Mouse (Mus musculus): Measurements from ENCODE around the gene Tsc22d4.

Tsc22d4 gene

GRCm38 (mm10) chr5:137786109-137786942 is 40.8 kb downstream of the Tsc22d4 start:
- peak; percentile 57 for ATAC-seq (ENCODE audit: insufficient number of reproducible peaks, low FRiP score, low TSS enrichment)

- peak; percentile 50 for ATAC-seq (ENCODE audit: insufficient number of reproducible peaks, low FRiP score, low TSS enrichment)
Measured at GRCm38 (mm10) chr5:137787151-137787928, 41.8 kb downstream of the Tsc22d4 start, which contains the start of the genes Mepce and Zcwpw1. Mepce (minus strand) TSS chr5:137787655. Zcwpw1 (plus strand) TSS chr5:137787798.

GRCm38 (mm10) chr5:137788171-137788570 is 42.6 kb downstream of the Tsc22d4 start:
- no peak for ATAC-seq (ENCODE audit: insufficient number of reproducible peaks, low FRiP score, low TSS enrichment)

- no peak for ATAC-seq (ENCODE audit: insufficient number of reproducible peaks, low FRiP score, low TSS enrichment)
Measured at GRCm38 (mm10) chr5:137788946-137789531, 43.5 kb downstream of the Tsc22d4 start.

- no peak for ATAC-seq (ENCODE audit: insufficient number of reproducible peaks, low FRiP score, low TSS enrichment)
Measured at GRCm38 (mm10) chr5:137791553-137791952, 46.0 kb downstream of the Tsc22d4 start.

- no peak for ATAC-seq (ENCODE audit: insufficient number of reproducible peaks, low FRiP score, low TSS enrichment)
Measured at GRCm38 (mm10) chr5:137796606-137797005, 51.1 kb downstream of the Tsc22d4 start.

- ATAC-seq (ENCODE audit: insufficient number of reproducible peaks, low FRiP score, low TSS enrichment) = no peak
Measured at GRCm38 (mm10) chr5:137800917-137801316, 55.4 kb downstream of the Tsc22d4 start.

- ATAC-seq (ENCODE audit: insufficient number of reproducible peaks, low FRiP score, low TSS enrichment) = no peak
Measured at GRCm38 (mm10) chr5:137806158-137806557, 60.6 kb downstream of the Tsc22d4 start.

- no peak for ATAC-seq (ENCODE audit: insufficient number of reproducible peaks, low FRiP score, low TSS enrichment)
Measured at GRCm38 (mm10) chr5:137808316-137808715, 62.8 kb downstream of the Tsc22d4 start.

GRCm38 (mm10) chr5:137817466-137818222 is 72.1 kb downstream of the Tsc22d4 start:
- ATAC-seq (ENCODE audit: insufficient number of reproducible peaks, low FRiP score, low TSS enrichment) = no peak
